Mouse (Mus musculus) regulatory T cell (primary cell): ENCODE measurements around the gene Mgp.

Experiments
- in situ Hi-C: fragments of 300-600 bp; cut with MboI, MseI; formaldehyde crosslinking; loops from one replicate; pipeline ENCODE4 v1.15.1; 2025; ENCODE audit warnings: high pct_unique_total_duplicates

Mgp gene

DNA sequence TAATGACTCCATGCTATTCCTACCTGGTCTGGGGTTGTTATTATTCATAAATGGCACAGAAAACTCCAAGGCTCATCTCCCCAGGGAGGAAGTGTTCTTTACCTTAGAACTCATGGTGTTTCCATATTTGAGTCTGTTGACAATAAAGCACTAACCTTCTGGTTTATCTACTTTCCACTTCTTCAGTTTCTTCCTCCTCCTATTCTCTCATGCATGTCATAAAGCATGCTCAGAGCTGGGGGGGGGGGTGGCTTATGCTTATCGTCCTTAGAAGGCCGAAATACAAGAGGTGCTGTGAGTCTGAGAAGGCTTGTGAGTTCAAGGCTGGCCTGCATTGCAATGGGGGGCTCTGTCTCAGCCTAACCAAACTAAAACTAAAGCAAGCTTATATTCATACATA is 20.4 kb downstream of the Mgp start:
- in situ Hi-C loops: loop anchor here (5.0 kb wide), 2 partner anchors 67 to 122 kb away; partner anchors contain the start of genes Erp27 and Pde6h

DNA sequence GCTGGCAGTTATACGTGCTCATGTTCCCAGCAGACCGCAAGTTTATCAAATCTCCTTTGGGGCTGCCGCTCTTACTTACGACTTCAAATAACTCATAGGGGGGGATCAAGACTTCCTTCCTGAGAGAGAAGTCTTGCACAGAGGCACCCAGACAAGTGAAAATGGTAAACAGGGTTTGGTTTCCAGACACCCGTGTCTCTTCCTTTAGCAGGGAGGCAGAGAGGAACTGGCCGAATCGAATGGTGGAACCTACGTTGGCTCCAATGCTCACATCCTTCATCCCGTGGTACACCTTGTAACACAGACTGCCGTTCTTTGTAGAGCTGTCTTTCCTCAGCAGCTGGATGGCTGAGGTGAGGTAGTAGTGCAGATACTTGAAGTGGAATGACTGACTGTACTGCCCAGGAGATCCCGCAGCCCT is 21.3 kb downstream of the Mgp start:
- in situ Hi-C loops: no loop called here

DNA sequence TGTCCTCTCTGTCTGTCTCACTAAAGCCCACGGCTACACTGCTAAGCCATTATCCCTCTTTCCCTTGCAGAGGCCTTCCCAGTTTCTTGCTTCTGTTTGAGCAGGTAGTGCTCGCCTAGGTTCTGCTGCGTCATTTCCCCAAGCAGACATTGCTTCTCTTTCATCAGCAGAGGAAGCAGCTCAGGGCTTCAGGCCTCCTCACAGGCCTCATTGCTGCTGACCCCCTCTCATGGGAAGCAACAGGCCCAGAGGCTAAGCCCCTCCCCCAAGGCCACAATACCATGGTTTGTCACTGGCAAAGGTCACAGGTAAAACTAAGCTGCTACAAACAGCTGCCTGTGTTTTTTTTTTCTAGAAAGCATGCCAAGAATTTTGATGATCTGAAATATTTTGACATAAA is 22.9 kb downstream of the Mgp start:
- in situ Hi-C loops: no loop called here

DNA sequence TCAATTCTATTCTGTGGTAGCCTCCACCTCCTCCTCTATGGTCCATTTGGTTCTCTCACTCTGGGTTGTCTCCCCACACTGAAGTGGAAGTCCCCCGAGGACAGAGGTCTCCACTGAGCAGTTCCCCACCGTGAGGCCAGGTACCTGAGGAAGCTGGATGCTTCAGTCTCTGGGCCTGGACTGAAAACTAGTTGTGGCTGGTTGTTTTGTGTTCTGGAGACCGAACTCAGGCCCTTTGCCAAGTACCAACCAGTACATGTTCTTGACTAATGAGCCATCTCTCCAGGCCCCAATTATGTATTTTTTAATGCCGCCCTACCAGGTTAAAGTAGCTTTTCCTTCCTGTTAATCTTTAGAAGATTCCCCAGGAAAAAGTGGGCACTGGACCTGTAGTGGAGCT is 23.3 kb downstream of the Mgp start:
- in situ Hi-C loops: no loop called here

DNA sequence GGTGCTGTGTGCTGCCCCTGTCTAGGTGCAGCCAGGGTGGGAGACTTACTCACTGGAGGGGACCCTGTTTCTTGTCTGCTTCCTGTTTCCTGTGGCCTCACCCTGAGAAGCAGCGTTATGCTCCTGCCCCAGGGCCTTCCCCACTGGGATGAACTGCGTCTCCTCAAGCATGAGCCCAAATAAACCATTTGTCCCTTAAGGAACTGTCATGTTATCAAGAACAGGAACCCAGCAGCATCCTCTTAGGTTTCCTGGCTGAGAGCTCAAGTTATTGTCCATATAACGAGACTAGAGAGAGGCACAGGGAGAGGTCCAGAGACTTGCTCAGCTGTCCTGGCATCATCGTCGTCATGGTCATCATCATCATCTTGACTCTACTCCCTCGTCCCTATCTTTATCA is 25.4 kb downstream of the Mgp start:
- in situ Hi-C loops: no loop called here

DNA sequence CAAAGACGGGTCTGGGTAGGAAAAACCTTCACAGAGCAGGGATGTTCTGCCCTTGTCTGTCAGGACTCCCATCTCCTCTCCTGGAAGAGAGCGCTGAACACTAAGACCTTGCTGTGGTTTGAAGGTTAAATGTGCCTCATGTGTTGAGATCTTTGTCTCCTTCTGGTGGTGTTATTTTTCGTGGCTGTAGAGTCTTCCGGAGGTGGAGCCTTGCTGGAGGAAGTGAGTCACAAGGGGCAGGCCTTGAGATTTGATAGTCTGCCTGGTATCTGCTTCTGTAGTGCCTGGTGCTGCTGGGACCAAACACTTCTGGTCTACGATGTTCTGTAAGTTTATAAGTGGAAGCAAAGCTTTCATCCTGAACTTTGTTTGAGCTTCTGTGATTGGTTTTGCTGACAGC is 26.7 kb downstream of the Mgp start:
- in situ Hi-C loops: no loop called here

DNA sequence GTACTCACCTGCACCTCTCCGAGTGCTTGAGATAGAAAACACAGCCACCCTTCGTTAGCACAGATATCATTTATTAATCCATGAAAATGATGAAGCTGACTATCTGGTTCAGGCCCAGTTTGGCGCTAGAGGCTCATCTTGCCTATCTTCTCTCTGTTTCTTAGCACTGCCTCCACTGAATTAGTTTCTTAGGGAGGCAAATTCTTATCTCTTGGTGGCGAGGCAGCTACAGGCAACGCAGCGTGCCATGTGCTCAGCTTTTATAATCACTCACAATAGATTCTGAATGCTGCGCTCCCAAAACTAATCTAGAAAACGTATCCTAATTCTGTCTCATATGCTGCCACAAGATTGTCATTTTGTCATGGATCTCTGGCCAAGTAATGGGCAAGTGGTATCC is 27.2 kb downstream of the Mgp start:
- in situ Hi-C loops: no loop called here

DNA sequence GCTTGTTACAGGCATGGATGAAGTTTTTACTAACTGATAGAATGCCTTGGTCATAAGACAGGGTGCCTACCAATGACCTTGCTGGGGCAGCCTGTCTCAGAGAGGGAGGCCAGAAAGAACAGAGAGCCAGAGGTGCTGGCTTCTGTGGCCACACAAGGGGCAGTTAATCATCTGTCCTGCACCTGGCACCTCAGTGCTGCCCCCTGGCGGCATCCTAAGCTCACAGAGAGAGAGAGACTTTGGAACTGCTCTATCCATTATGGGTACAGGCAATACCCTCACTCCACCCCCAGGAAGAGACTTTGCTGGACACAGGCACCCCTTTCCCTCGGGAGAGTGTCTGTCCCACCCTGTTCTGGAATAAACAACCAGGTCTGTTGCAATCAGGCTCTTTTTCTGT is 27.8 kb downstream of the Mgp start:
- in situ Hi-C loops: no loop called here

DNA sequence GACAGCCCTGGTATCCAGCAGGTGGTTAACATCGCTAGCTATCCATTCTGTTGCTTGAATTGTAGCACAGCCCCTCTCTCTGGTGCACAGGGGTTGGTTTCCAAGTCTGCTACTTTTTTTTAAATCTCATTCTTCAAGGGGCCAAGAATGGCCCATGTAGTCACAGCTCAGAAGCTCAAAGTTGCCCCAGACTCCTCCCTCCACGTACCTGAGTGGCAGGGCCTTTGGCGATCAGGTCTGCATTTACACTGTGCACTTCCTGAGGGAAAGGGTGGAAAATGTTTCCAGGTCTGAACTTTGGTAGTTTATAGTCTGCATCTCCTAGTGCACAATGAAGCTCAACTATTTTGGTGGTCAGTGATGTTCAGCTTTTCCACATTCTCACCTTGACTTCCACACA is 28.4 kb downstream of the Mgp start:
- in situ Hi-C loops: no loop called here

DNA sequence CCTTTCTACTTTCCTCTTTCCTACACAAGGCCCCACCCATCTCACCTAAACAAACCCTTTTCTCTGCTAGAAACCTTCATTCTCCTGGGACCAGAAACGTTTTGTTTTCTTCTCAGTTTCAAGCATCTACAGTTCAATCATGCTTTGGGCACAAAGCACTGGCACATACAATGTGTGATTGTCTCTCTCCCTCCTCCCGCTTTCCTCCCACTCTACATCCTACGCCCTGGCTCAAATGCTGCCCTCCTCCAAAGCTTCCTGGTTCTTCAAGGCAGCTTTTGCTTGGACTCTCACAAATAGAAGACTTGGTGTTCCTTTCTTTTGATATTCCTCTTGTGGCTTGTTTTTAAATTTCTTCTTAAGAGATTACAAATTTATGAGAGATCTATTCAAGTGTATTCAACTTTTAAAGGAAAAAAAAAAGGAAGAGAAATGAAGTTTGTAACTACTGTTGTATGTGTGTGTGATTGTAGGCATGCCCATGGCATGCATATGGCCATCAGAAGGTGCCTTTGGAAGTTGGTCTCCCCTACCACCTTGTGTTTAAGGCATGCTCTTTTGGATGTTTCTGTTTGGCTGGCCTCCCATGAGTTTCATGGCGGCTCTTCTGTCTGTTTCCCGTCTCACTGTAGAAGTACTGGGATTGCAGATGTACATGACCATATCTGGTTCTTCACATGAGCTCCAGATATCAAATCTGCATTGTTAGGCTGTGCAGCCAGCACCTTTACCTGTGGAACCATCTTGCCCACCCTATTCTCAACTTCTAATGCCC is 29.7 kb downstream of the Mgp start:
- in situ Hi-C loops: no loop called here

DNA sequence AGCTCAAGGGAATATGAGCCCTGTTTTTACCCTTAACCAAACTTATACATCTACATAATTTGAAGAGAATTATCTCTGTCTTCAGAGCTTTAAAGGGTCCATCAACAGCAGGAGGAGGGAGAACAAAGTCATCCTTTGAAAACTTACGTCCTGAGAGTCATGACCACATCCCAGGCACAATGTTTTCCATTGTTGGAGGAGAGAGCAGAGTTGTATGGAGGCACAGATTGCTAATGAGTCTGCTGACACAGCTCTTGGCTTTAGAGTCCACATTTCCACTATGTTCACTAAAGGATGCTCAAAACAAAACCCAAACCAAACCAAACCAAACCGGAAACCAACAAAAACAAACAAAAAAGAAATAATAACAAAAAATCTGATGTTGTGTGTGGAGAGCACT is 30.7 kb downstream of the Mgp start:
- in situ Hi-C loops: no loop called here

DNA sequence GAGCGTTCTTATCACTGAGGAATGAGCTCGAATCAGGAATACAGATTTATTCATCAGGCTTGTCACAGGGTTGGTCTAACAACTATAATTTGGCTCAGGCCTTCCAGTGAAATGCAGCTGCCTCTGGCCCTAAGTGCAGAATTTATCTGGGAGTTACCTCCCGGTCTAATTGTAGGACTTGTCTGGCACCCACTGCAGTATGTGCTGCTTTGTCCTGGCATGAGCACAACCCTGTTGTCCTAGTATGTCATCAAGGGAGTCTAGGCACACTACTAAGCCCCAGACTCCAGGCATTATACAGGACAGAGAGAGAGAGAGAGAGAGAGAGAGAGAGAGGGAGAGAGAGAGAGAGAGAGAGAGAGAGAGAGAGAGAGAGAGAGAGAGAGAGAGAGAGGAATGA is 38.3 kb downstream of the Mgp start:
- in situ Hi-C loops: no loop called here

DNA sequence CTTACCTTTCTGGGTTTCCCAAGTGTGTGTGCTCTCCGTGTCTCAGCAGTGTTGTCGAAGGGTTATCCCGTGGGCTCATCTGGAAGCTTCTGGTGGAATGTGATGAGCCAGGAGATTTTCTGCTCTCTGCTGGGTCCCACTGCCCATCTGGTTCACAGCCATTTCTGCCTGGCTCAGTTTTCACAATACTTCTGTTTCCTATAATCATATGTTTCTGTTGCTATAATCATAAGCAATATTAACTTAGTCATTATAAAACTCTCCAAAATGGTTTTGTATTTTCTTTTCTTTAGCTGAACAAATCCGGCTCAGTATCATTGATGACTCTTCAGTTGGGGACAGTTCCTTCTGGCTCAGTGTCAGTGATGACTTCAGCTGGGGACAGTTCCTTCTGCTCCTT is 40.3 kb downstream of the Mgp start, which contains the start of gene Smco3:
TSS of gene Smco3 (minus strand) at position 101 of the 400 bp plus-strand sequence.
- in situ Hi-C loops: no loop called here

DNA sequence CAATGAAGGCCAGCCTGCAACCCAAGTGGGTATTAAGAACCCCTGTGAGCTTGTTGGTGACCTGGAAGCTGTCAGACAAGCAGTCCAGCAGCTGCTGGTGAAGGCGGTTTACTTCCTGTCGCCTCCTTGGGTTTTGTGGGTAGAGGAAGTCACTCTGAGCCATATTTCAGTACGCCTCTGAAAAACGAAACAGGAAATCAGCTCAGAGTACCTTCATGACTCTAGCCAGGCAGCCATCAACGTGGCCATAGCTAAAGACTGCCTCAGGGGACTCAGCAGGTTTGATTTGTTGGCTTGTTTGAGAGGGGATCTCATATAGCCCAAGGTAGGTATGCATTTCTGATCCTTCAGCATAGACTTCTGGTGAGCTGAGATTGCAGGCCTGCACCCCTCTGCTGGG is 43.9 kb downstream of the Mgp start:
- in situ Hi-C loops: no loop called here

DNA sequence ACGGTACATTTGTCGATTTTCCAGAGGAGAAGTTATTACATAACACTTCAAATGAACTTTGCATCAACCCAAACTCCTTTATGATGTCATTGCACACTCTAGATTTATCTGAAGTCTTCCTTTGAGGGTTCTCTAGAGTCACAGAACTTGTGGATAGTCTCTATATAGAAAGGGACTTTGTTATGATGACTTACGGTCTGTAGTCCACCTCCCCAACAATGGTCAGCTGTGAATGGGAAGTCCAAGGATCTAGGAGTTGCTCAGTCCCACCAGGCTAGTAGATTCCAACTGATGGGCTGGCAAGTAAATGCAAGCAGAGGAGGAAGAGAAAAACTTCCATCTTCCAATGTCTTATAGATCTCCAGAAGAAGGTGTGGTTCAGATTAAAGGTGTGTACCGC is 46.9 kb downstream of the Mgp start:
- in situ Hi-C loops: loop anchor here (5.0 kb wide), 1 partner anchor 104 kb away; no protein-coding TSS in a partner anchor

DNA sequence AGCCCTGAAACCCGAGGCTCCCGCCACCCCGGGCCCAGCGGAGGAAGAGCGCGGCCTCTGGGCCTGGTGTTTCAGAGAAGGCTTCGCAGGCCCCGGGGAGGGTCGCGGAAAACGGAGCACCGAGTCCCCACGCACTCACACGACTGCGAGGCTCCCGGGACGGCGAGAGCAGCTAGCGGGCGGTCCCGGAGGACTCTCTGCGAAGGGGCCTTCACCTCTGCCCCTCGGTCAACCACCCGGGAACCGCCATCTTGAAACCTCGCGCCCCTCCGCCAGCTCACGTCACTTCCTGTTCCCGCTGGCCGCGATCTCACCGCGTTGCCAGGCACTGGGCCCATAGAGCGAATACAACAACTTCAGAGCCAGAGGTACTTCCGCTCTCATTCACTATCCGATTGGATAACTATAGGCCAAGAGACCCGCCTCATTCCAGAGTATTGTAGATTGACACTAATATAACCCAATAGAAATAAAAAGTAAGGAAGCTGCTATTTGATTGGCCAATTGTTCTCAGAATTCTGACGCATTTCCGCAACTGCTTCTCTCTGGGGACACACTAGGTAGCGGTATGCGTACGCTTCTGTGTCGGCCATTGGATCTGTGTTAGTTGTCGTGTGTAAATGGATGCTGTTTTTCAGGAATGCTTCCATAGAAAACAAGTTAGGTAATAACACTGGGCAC is 47.6 kb downstream of the Mgp start, which contains the start of gene Wbp11:
TSS of gene Wbp11 (minus strand) at position 353 of the 681 bp plus-strand sequence.
- in situ Hi-C loops: loop anchor here (5.0 kb wide), 1 partner anchor 104 kb away; no protein-coding TSS in a partner anchor

DNA sequence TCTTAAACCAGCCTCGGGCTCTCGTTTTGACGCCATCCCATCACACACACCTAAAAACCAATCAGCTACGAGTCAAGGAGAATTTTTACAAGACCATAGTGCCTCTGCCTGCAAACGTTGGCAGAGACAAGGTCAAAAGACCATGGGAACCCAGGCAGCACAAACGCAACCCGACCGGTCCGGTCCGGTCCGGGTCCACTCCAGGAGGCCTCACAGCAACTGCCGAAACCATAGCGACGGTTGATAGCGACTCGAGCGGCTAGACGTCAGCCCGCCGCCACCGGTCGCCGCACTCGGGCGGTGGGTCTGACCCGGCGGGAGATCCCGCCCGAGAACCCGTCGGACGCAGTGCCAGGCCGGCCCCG is 48.1 kb downstream of the Mgp start, which contains the start of gene BC049715:
TSS of gene BC049715 (plus strand) at position 111 of the 365 bp plus-strand sequence.
- in situ Hi-C loops: loop anchor here (5.0 kb wide), 1 partner anchor 105 kb away; no protein-coding TSS in a partner anchor

DNA sequence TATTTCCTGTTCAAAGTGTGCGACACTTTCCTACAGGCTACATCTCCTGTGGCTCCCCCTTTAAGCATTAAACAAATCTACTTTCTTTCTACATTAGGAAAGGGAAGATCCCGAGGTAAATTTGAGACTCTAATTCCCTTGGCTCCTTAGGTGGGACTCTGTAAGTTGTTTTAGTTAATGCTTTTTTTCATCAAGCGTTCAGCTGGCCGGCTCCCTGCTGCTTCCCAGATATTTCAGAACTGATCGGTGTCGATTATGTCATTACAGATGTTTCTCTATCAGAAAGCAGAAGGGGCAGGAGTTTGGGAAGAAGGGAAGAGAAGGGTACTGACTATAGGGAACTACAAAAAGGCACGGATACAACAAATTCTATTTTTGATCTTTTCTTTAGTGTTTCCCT is 48.5 kb downstream of the Mgp start:
- in situ Hi-C loops: loop anchor here (5.0 kb wide), 1 partner anchor 105 kb away; no protein-coding TSS in a partner anchor

DNA sequence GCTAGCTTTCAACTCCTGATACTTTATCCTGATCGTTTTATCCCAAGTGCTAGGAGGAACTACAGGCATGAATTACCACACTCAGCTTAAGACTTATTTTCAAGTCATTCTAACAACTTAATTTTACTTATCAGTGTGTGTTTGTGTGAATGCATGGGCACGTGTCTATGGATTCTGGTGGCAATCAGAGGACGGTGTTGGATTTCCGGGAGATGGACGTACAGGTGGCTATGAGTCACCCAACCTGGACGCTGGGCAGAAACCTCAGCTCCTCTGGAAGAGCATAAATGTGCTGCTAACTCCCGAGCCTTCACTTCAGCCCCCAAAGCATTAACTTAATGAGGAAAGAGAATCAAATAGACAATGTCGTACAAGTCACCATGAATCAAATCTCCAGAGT is 50.6 kb downstream of the Mgp start:
- in situ Hi-C loops: loop anchor here (5.0 to 25.0 kb wide), 2 partner anchors 107 to 912 kb away; partner anchors contain the start of gene Strap
